Mouse (Mus musculus) 3T3-L1 (cell line): ENCODE results near the gene Ehbp1l1.

Experiments used
- DNase-seq: peaks from one replicate; pipeline ENCODE4 v3.0.0-alpha.2; 2015; ENCODE audit warnings: low read depth, low spot score

Ehbp1l1 gene

GRCm38 (mm10) chr19:5668372-5668771, 57.7 kb downstream of the Ehbp1l1 start:
- no peak for DNase-seq

- no peak for DNase-seq
Measured at GRCm38 (mm10) chr19:5666386-5666785, 59.7 kb downstream of the Ehbp1l1 start.

- no peak for DNase-seq
Measured at GRCm38 (mm10) chr19:5665465-5665864, 60.7 kb downstream of the Ehbp1l1 start.

GRCm38 (mm10) chr19:5664669-5665257, 61.4 kb downstream of the Ehbp1l1 start:
- no peak for DNase-seq

GRCm38 (mm10) chr19:5662981-5663913, 62.9 kb downstream of the Ehbp1l1 start, which contains the start of gene Sipa1:
Gene Sipa1 (minus strand): TSS chr19:5663707.
- DNase-seq = peak; percentile 90

- DNase-seq = no peak
Measured at GRCm38 (mm10) chr19:5662310-5662709, 63.8 kb downstream of the Ehbp1l1 start.

GRCm38 (mm10) chr19:5660942-5661751, 65.0 kb downstream of the Ehbp1l1 start:
- no peak for DNase-seq
